Mouse (Mus musculus) forebrain, embryonic 16.5 days (tissue): ENCODE measurements around the gene Eya3. TPM values are rescaled to one million over a fixed set of nuclear protein-coding genes. Genes with fewer than 3 reads are reported as not detected.

Source experiments
- ATAC-seq: fragments of 200-750 bp; cut with Nextera tagmentation; 2 replicates; pipeline ENCODE4 v1.8.0; 2017; ENCODE audit warnings: mild to moderate bottlenecking, moderate library complexity
- H3K27ac ChIP-seq: fragments of 300-500 bp; sonication (generic); 2 replicates; pipeline ENCODE4 v1.5.1; 2014; ENCODE audit warnings: low read length, control low read depth
- H3K27me3 ChIP-seq: fragments of 300-500 bp; sonication (generic); replicated peaks from 2 replicates; pipeline ENCODE4 v1.6.1; 2014; ENCODE audit warnings: low read length; ENCODE audit not compliant: control insufficient read depth, insufficient read depth
- H3K36me3 ChIP-seq: fragments of 300-500 bp; sonication (generic); 2 replicates; pipeline ENCODE4 v1.6.1; 2014; ENCODE audit not compliant: control insufficient read depth, insufficient read depth
- H3K4me1 ChIP-seq: fragments of 300-500 bp; sonication (generic); replicated peaks from 2 replicates; pipeline ENCODE4 v1.6.1; 2014; ENCODE audit warnings: low read length; ENCODE audit not compliant: control insufficient read depth, insufficient read depth
- H3K4me2 ChIP-seq: fragments of 300-500 bp; sonication (generic); 2 replicates; pipeline ENCODE4 v1.6.1; 2014; ENCODE audit warnings: mild to moderate bottlenecking, low read length, control low read depth
- H3K4me3 ChIP-seq: fragments of 300-500 bp; sonication (generic); replicated peaks from 2 replicates; pipeline ENCODE4 v1.5.1; 2014; ENCODE audit warnings: mild to moderate bottlenecking, low read length, control low read depth
- H3K9ac ChIP-seq: fragments of 300-500 bp; sonication (generic); replicated peaks from 2 replicates; pipeline ENCODE4 v1.6.1; 2014; ENCODE audit warnings: low read depth, low read length, control low read depth
- H3K9me3 ChIP-seq: fragments of 300-500 bp; sonication (generic); 2 replicates; pipeline ENCODE4 v1.6.1; 2016; ENCODE audit warnings: low read length; ENCODE audit not compliant: control insufficient read depth
- WGBS: fragments of 180-500 bp; shearing (Covaris S2); extraction: QIAGEN DNeasy Blood & Tissue Kit; methylation state at CpG from one replicate; pipeline ENCODE4 v1.1.7; 2014; 5-methylcytosine and 5-hydroxymethylcytosine counted together
- polyA plus RNA-seq: library from polyadenylated mRNA; unstranded; fragments of >200 nt; fragmentation: Nextera tagmentation; extraction: Ambion mirVana; gene quantifications from 2 replicates; pipeline ENCODE4 v1.2.1, GENCODE M21; 2015

The Eya3 gene
- polyA plus RNA-seq, 1 experiment from 2014 or later, result 17.6 TPM

GRCm38 (mm10) chr4:132608147-132608546, 30.6 kb upstream of the Eya3 start:
- Histone ChIP-seq H3K4me2 (no peak overlapping the region), H3K9me3 (no peaks in the 10 kb centered on the region), H3K4me1 (no peaks in the 10 kb centered on the region), H3K27ac (no peak overlapping the region), H3K4me3 (no peak overlapping the region), H3K27me3 (no peaks in the 10 kb centered on the region), H3K36me3 (no peaks in the 10 kb centered on the region), H3K9ac (no peak overlapping the region)
- 66% methylated on average over 4 of the region's 4 CpGs for WGBS
- ATAC-seq, result no peak

- H3K27ac ChIP-seq, result no peak overlapping the region
Observed at GRCm38 (mm10) chr4:132610301-132610984, 28.3 kb upstream of the Eya3 start.

GRCm38 (mm10) chr4:132611320-132611719, 27.5 kb upstream of the Eya3 start:
- Histone ChIP-seq H3K9me3 (no peaks in the 10 kb centered on the region), H3K27me3 (no peaks in the 10 kb centered on the region), H3K27ac (no peak overlapping the region), H3K36me3 (no peaks in the 10 kb centered on the region), H3K4me3 (no peak overlapping the region), H3K4me2 (no peak overlapping the region), H3K4me1 (no peaks in the 10 kb centered on the region), H3K9ac (no peak overlapping the region)
- WGBS, result 85% methylated on average over 8 of the region's 8 CpGs
- ATAC-seq, result no peak

More at GRCm38 (mm10) chr4:132610301-132610984, 28.3 kb upstream of the Eya3 start:
- no peak for ATAC-seq
- no peaks in the 10 kb centered on the region for H3K36me3 ChIP-seq
- no peaks in the 10 kb centered on the region for H3K27me3 ChIP-seq
- H3K4me1 ChIP-seq, result no peaks in the 10 kb centered on the region
- no peaks in the 10 kb centered on the region for H3K9me3 ChIP-seq
- WGBS, result 73% methylated on average over 3 of the region's 3 CpGs
- no peak overlapping the region for H3K9ac ChIP-seq
- H3K4me2 ChIP-seq, result no peak overlapping the region
- no peak overlapping the region for H3K4me3 ChIP-seq

GRCm38 (mm10) chr4:132617873-132618272, 20.9 kb upstream of the Eya3 start:
- Histone ChIP-seq H3K27me3 (no peaks in the 10 kb centered on the region), H3K9ac (no peak overlapping the region), H3K4me3 (no peak overlapping the region), H3K9me3 (no peaks in the 10 kb centered on the region), H3K4me2 (no peak overlapping the region), H3K4me1 (no peaks in the 10 kb centered on the region), H3K36me3 (no peaks in the 10 kb centered on the region), H3K27ac (no peak overlapping the region)
- ATAC-seq, result no peak
- WGBS, result 93% methylated on average over 6 of the region's 6 CpGs

GRCm38 (mm10) chr4:132618850-132619375, 19.9 kb upstream of the Eya3 start:
- WGBS, result 91% methylated on average over 10 of the region's 10 CpGs
- no peaks in the 10 kb centered on the region for H3K27me3 ChIP-seq
- no peak overlapping the region for H3K9ac ChIP-seq
- no peak overlapping the region for H3K27ac ChIP-seq
- H3K36me3 ChIP-seq, result no peaks in the 10 kb centered on the region
- H3K4me3 ChIP-seq, result no peak overlapping the region
- H3K9me3 ChIP-seq, result no peaks in the 10 kb centered on the region
- H3K4me1 ChIP-seq, result no peaks in the 10 kb centered on the region
- ATAC-seq, result no peak
- no peak overlapping the region for H3K4me2 ChIP-seq

GRCm38 (mm10) chr4:132620134-132620533, 18.7 kb upstream of the Eya3 start:
- H3K4me1 ChIP-seq, result no peaks in the 10 kb centered on the region
- ATAC-seq, result no peak
- 93% methylated on average over 4 of the region's 4 CpGs for WGBS
- H3K27me3 ChIP-seq, result no peaks in the 10 kb centered on the region
- H3K27ac ChIP-seq, result no peak overlapping the region
- no peaks in the 10 kb centered on the region for H3K9me3 ChIP-seq
- H3K4me3 ChIP-seq, result no peak overlapping the region
- no peak overlapping the region for H3K9ac ChIP-seq
- H3K36me3 ChIP-seq, result no peaks in the 10 kb centered on the region
- no peak overlapping the region for H3K4me2 ChIP-seq

- ATAC-seq, result no peak
- H3K27ac ChIP-seq, result no peak overlapping the region
- no peaks in the 10 kb centered on the region for H3K4me1 ChIP-seq
- no peaks in the 10 kb centered on the region for H3K36me3 ChIP-seq
- no peak overlapping the region for H3K4me2 ChIP-seq
- H3K4me3 ChIP-seq, result no peak overlapping the region
- 76% methylated on average over 7 of the region's 7 CpGs for WGBS
- H3K27me3 ChIP-seq, result no peaks in the 10 kb centered on the region
- no peaks in the 10 kb centered on the region for H3K9me3 ChIP-seq
- H3K9ac ChIP-seq, result no peak overlapping the region
Observed at GRCm38 (mm10) chr4:132621287-132622068, 17.3 kb upstream of the Eya3 start.

- H3K4me2 ChIP-seq, result no peak overlapping the region
- no peak overlapping the region for H3K9ac ChIP-seq
- H3K9me3 ChIP-seq, result no peaks in the 10 kb centered on the region
- ATAC-seq, result no peak
- H3K4me3 ChIP-seq, result no peak overlapping the region
- 82% methylated on average over 5 of the region's 5 CpGs for WGBS
- no peak overlapping the region for H3K27ac ChIP-seq
- no peaks in the 10 kb centered on the region for H3K36me3 ChIP-seq
- no peaks in the 10 kb centered on the region for H3K27me3 ChIP-seq
- no peaks in the 10 kb centered on the region for H3K4me1 ChIP-seq
Observed at GRCm38 (mm10) chr4:132624034-132624657, 14.6 kb upstream of the Eya3 start.

- no peak overlapping the region for H3K27ac ChIP-seq
- ATAC-seq, result no peak
- H3K27me3 ChIP-seq, result no peaks in the 10 kb centered on the region
- 9% methylated on average over 2 of the region's 2 CpGs for WGBS
- no peak overlapping the region for H3K9ac ChIP-seq
- H3K4me1 ChIP-seq, result no peaks in the 10 kb centered on the region
- H3K4me3 ChIP-seq, result no peak overlapping the region
- H3K9me3 ChIP-seq, result no peaks in the 10 kb centered on the region
- no peak overlapping the region for H3K4me2 ChIP-seq
- no peaks in the 10 kb centered on the region for H3K36me3 ChIP-seq
Observed at GRCm38 (mm10) chr4:132628830-132629229, 10.0 kb upstream of the Eya3 start.
